Mouse (Mus musculus): ENCODE data around the gene Mrpl42. TPM values are rescaled to one million over a fixed set of nuclear protein-coding genes. Genes with fewer than 3 reads are reported as not detected.

Gene Mrpl42
- total RNA-seq, 2 experiments from 2014 or later = 79.0 to 82.0 TPM

DNA sequence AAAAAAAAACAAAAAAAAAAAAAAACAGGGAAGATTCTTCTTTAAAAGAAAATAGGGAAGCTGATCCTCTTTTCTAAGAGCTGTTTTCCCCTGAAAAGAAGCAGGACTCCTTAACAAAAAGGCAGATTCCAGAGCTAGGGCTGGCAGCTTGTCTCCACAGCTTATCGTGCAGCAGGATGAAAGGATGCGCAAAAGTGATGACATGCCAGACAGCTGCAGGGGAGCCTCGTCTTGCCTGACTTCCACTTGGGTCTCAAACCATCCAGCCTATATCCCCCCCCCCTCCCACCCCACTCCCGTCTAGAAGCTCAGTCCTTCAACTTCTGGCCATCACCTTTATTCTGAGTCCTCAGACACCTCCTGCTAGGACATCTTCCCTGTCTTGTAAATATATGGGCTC lies 32.8 kb downstream of the Mrpl42 start:
- no peak for DNase-seq (ENCODE audit: extremely low spot score in 1 of 2, low spot score in 2 of 2)
- intact Hi-C loops (cut with DNase I) = no loop called here

GRCm38 (mm10) chr10:95465485-95465896 lies 36.2 kb downstream of the Mrpl42 start:
- intact Hi-C loops (cut with DNase I) = no loop called here
- DNase-seq (ENCODE audit: extremely low spot score in 1 of 2, low spot score in 2 of 2) = no peak

- intact Hi-C loops (cut with DNase I) = no loop called here
These were observed 37.2 kb downstream of the Mrpl42 start for GRCm38 (mm10) chr10:95464527-95464926.

DNA sequence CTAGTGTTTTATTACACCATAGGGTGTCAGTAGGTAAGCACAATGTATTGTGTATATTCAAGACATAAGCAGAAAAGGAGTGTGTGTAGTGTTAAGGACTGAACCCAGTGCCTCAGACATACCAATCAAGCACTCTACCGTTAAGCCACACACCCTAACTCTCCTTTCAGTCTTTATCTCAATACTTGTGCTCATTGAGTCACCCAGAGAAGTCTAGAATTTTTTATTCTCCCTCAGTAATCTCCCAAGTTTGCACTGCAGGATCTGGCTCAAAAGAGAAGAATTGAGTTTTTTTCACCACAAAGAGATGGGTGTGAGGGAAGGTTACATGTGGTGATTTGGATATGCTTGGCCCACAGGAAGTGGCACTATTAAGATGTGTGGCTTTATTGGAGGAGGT lies 39.5 kb downstream of the Mrpl42 start:
- DNase-seq (ENCODE audit: extremely low spot score in 1 of 2, low spot score in 2 of 2) = no peak
- intact Hi-C loops (cut with DNase I) = no loop called here

More at GRCm38 (mm10) chr10:95464527-95464926, 37.2 kb downstream of the Mrpl42 start:
- no peak for DNase-seq (ENCODE audit: extremely low spot score in 1 of 2, low spot score in 2 of 2)

DNA sequence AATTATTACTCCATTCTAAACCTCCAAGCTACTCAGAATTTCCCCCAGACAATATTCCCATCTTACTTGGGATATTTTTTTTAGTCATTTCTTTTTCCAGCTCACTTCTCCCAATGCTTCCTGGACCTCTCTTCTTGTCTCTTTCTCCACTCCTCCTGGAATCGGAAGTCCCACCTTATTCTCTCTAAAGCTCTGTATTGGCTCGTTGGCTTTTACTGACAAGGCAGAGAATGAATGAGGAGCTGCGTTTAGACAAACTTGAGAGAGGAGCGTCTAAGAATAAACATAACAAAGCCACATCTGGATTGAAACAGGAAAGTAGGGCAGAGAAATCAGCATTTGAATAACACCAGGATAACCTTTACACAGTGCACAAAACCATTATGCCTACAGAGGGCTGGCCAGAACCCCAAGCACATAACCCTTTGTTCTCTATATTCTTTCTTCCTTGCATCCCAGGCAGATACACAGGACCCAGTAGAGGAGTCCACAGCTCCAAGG lies 40.6 kb downstream of the Mrpl42 start:
- intact Hi-C loops (cut with DNase I) = no loop called here
- no peak for DNase-seq (ENCODE audit: extremely low spot score in 1 of 2, low spot score in 2 of 2)

- DNase-seq (ENCODE audit: extremely low spot score in 1 of 2, low spot score in 2 of 2) = no peak
- intact Hi-C loops (cut with DNase I) = no loop called here
These were observed 43.5 kb downstream of the Mrpl42 start for GRCm38 (mm10) chr10:95458050-95458806.

DNA sequence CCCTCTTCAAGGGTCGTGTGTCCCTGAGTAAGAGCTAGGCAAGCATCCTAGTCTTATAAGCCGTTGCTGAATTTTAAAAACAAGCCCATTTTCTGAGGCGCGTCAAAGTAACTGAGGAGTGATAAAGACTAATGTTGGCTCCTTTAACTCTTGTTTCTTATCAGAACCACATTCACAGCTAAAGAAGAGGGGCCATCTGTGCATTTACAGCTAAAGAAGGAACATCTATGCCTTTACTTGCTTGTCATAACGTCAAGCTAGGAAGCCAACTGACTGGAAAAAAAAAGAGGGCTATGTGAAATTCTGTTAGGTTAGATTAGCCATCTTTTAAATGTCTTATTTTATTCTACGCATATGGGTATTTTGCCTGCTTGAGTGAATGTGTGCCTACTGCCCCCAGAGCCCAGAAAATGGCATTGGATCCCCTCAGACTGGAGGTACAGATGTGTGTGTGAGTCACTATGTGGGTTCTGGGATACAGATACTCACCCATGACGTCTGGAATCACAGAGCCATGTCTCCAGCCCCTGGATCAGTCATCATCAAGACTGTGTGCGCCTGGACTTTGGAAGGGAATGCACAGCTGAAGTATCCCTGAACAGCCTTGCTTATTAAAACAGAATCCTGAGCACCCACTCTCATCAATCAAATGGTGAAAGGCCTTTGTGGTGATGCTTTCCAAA lies 44.2 kb downstream of the Mrpl42 start:
- intact Hi-C loops (cut with DNase I) = no loop called here
- no peak for DNase-seq (ENCODE audit: extremely low spot score in 1 of 2, low spot score in 2 of 2)

GRCm38 (mm10) chr10:95456103-95456502 lies 45.6 kb downstream of the Mrpl42 start:
- DNase-seq (ENCODE audit: extremely low spot score in 1 of 2, low spot score in 2 of 2) = no peak
- intact Hi-C loops (cut with DNase I) = no loop called here

GRCm38 (mm10) chr10:95453282-95453681 lies 48.5 kb downstream of the Mrpl42 start:
- no peak for DNase-seq (ENCODE audit: extremely low spot score in 1 of 2, low spot score in 2 of 2)
- intact Hi-C loops (cut with DNase I) = no loop called here

GRCm38 (mm10) chr10:95449033-95449432 lies 52.7 kb downstream of the Mrpl42 start:
- intact Hi-C loops (cut with DNase I) = no loop called here
- no peak for DNase-seq (ENCODE audit: extremely low spot score in 1 of 2, low spot score in 2 of 2)

DNA sequence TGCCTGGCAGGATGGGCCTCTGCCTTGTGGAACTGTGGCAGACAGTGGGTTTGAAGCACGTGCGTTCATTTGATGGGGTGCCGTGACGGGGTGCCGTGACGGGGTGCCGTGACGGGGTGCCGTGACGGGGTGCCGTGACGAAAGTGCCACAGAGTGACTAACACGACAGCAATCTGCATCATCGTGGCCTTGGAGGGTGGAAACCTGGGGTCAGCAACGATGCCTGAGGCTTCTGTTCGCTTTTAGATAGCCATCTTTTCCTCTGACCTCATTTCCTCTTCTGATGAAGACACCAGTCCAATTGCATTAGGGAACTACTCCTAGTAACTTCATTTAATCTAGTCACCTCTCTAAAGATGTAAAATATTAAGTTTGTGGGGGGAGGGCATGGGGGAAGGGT lies 53.8 kb downstream of the Mrpl42 start:
- no peak for DNase-seq (ENCODE audit: extremely low spot score in 1 of 2, low spot score in 2 of 2)
- intact Hi-C loops (cut with DNase I) = no loop called here

- intact Hi-C loops (cut with DNase I) = no loop called here
These were observed 56.4 kb downstream of the Mrpl42 start for GRCm38 (mm10) chr10:95445104-95446056.

GRCm38 (mm10) chr10:95442334-95442733 lies 59.4 kb downstream of the Mrpl42 start:
- intact Hi-C loops (cut with DNase I) = no loop called here
- DNase-seq (ENCODE audit: extremely low spot score in 1 of 2, low spot score in 2 of 2) = no peak

More at GRCm38 (mm10) chr10:95445104-95446056, 56.4 kb downstream of the Mrpl42 start:
- no peak for DNase-seq (ENCODE audit: extremely low spot score in 1 of 2, low spot score in 2 of 2)

DNA sequence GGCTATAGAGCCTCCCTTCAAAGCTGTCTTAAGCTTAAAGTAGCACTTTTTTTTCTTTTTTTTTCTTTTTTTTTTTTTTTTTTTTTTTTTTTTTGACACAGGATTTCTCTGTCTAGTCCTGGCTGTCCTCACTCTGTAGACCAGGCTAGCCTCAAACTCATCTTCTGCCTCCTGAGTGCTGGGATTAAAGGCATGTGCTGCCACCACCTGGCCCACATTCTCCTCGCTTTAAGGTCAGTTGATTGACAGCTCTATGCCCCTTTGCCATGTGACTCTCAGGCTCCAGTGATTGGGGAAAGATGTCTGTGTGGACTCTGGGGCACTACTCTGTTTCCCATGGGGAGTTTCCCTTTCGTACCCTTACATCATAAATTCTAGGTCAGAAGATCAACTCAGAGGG lies 61.2 kb downstream of the Mrpl42 start:
- no peak for DNase-seq (ENCODE audit: extremely low spot score in 1 of 2, low spot score in 2 of 2)
- intact Hi-C loops (cut with DNase I) = no loop called here

DNA sequence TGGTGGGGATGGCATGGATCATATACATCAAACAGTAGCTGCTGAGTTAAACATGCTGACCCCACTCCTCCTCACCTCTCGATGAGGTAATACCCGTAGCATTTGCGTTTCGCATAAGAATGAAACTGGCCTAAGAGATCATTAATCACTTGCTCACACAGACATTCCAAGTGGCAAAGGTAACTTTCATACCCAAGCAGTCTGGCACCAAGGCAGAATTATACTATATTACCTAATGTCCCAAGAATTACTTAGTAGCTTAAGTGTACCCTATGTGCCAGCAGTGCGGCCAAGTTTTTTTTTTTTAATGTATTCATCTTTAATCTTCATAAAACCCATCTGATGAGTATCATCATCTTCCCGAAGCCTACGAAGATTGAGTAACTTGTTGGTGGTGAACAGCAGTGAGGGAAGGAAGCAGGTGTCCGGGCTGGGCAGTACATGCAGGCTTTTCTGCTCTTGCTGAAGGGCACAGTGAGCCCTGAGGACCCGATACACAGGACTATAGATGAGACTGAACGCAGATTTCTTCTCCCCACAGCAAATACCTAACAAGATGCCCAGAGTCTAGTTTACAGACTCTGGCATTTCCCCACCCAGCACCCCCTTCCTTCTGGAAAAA lies 61.9 kb downstream of the Mrpl42 start:
- no peak for DNase-seq (ENCODE audit: extremely low spot score in 1 of 2, low spot score in 2 of 2)
- intact Hi-C loops (cut with DNase I) = no loop called here

- intact Hi-C loops (cut with DNase I) = no loop called here
- no peak for DNase-seq (ENCODE audit: extremely low spot score in 1 of 2, low spot score in 2 of 2)
These were observed 62.8 kb downstream of the Mrpl42 start for GRCm38 (mm10) chr10:95438941-95439340.
